ENCODE assay signal across 8 mouse cellular contexts in genomic region chr7:139683706-139684552, GRCm38 (mm10). TPM values are rescaled to one million over a fixed set of nuclear protein-coding genes. Genes with fewer than 3 reads are reported as not detected.
DNase-seq lines count a peak whose midpoint lies in the region; ATAC-seq lines count a peak whose summit lies in the region.

Gene Cfap46 (minus strand): TSS chr7:139683817.

- peak within 1 kb of the TSS; percentile 57 for H3K4me3 ChIP-seq in hindbrain, embryonic 15.5 days

- peak; percentile 93 for DNase-seq in R1 (ENCODE audit: low read depth, low spot score)
- peak; percentile 87 to 93 for DNase-seq in cerebellum, postnatal 10 days
- DNase-seq in frontal cortex, postnatal 36 days (ENCODE audit: low spot score in 2 of 2): peak; percentile 74 to 81
- peak; percentile 62 to 71 for DNase-seq in layer of hippocampus, postnatal 36 days
- DNase-seq in lung, postnatal 25 days (ENCODE audit: low spot score): peak; percentile 90
- DNase-seq in retina, postnatal 1 day: peak; percentile 96
- DNase-seq in urinary bladder, postnatal 14 days (ENCODE audit: low spot score): peak; percentile 85

- peaks cover 12% of the 10 kb centered on the region for H3K4me1 ChIP-seq in hindbrain, embryonic 15.5 days (replicated peaks)

- WGBS in hindbrain, embryonic 15.5 days: under 1% methylated on average over 31 of the region's 31 CpGs

- peak within 1 kb of the TSS; percentile 92 for H3K4me2 ChIP-seq in hindbrain, embryonic 15.5 days

- H3K27ac ChIP-seq in hindbrain, embryonic 15.5 days (replicated peaks): peak within 1 kb of the TSS; percentile 79

- peak within 1 kb of the TSS; percentile 58 for H3K9ac ChIP-seq in hindbrain, embryonic 15.5 days

- no peaks in the 10 kb centered on the region for H3K9me3 ChIP-seq in hindbrain, embryonic 15.5 days

- no peaks in the 10 kb centered on the region for H3K36me3 ChIP-seq in hindbrain, embryonic 15.5 days

- H3K27me3 ChIP-seq in hindbrain, embryonic 15.5 days: no peaks in the 10 kb centered on the region

- peak; percentile 91 for ATAC-seq in hindbrain, embryonic 15.5 days (ENCODE audit: low FRiP score, low read depth)

RNA-seq across cellular contexts. Expression of gene Cfap46, which starts in this region (rescaled TPM):
- polyA plus RNA-seq in hindbrain, embryonic 15.5 days (2015; fragmentation: Nextera tagmentation; extraction: Ambion mirVana): 2.3 and 3.1 TPM in 2 replicates
- 1 to 10 TPM; 1.8 to 2.8 TPM for total RNA-seq in layer of hippocampus, postnatal 36 days (2021)

Comparison
In these comparisons a context has a peak if more than half of its experiments do, and no peak if none do; other contexts are left out.
1. Peak in every context shown above with its lines: DNase-seq, ATAC-seq, H3K4me3 ChIP-seq and H3K27ac ChIP-seq.